Mouse (Mus musculus) lung, embryonic 14.5 days (tissue): ENCODE results near the gene Fgfr1op2. TPM values are rescaled to one million over a fixed set of nuclear protein-coding genes. Genes with fewer than 3 reads are reported as not detected.

Source experiments
- ATAC-seq: fragments of 200-750 bp; cut with Nextera tagmentation; 2 replicates; pipeline ENCODE4 v1.8.0; 2017; ENCODE audit warnings: mild to moderate bottlenecking, moderate TSS enrichment, moderate library complexity; ENCODE audit not compliant: insufficient read depth
- DNase-seq: peaks from one replicate; pipeline ENCODE4 v3.0.0-alpha.2; 2015
- H3K27ac ChIP-seq: fragments of 300-500 bp; sonication (generic); 2 replicates; pipeline ENCODE4 v1.5.1; 2014; ENCODE audit warnings: low read depth, mild to moderate bottlenecking, moderate library complexity
- H3K27me3 ChIP-seq: fragments of 300-500 bp; sonication (generic); 2 replicates; pipeline ENCODE4 v1.6.1; 2014; ENCODE audit warnings: low read length, control low read depth; ENCODE audit not compliant: insufficient read depth
- H3K36me3 ChIP-seq: fragments of 300-500 bp; sonication (generic); 2 replicates; pipeline ENCODE4 v1.6.1; 2014; ENCODE audit warnings: control low read depth; ENCODE audit not compliant: insufficient read depth
- H3K4me1 ChIP-seq: fragments of 300-500 bp; sonication (generic); 2 replicates; pipeline ENCODE4 v1.6.1; 2014; ENCODE audit warnings: antibody characterized with exemption, control low read depth; ENCODE audit not compliant: insufficient read depth
- H3K4me2 ChIP-seq: fragments of 300-500 bp; sonication (generic); 2 replicates; pipeline ENCODE4 v1.6.1; 2014; ENCODE audit warnings: mild to moderate bottlenecking
- H3K4me3 ChIP-seq: fragments of 300-500 bp; sonication (generic); 2 replicates; pipeline ENCODE4 v1.5.1; 2014; ENCODE audit warnings: low read depth, low read length
- H3K9ac ChIP-seq: fragments of 300-500 bp; sonication (generic); 2 replicates; pipeline ENCODE4 v1.6.1; 2014
- H3K9me3 ChIP-seq: fragments of 300-500 bp; sonication (generic); 2 replicates; pipeline ENCODE4 v1.6.1; 2016; ENCODE audit warnings: low read depth, low read length, control low read depth
- CTCF ChIP-seq: IDR thresholded peaks from 2 replicates; pipeline ENCODE4 v1.5.1; 2016; ENCODE audit warnings: antibody characterized with exemption, low read depth
- WGBS: fragments of 180-500 bp; shearing (Covaris S2); extraction: QIAGEN DNeasy Blood & Tissue Kit; methylation state at CpG from one replicate; pipeline ENCODE4 v1.1.7; 2014; 5-methylcytosine and 5-hydroxymethylcytosine counted together
- polyA plus RNA-seq: library from polyadenylated mRNA; unstranded; fragments of >200 nt; fragmentation: Nextera tagmentation; extraction: Ambion mirVana; gene quantifications from 2 replicates; pipeline ENCODE4 v1.2.1, GENCODE M21; 2014

Gene Fgfr1op2
- polyA plus RNA-seq, 1 experiment from 2014 or later: 108 TPM

GRCm38 (mm10) chr6:146585134-146585533 is 8.1 kb downstream of the Fgfr1op2 start:
- Histone ChIP-seq H3K4me1 (no peaks in the 10 kb centered on the region), H3K27me3 (no peaks in the 10 kb centered on the region), H3K4me2 (no peak overlapping the region), H3K36me3 (peaks cover 46% of the 10 kb centered on the region), H3K9ac (no peak overlapping the region), H3K27ac (no peak overlapping the region), H3K9me3 (no peaks in the 10 kb centered on the region), H3K4me3 (no peak overlapping the region)
- ATAC-seq (no peak), DNase-seq (no peak)
- 91% methylated on average over 5 of the region's 5 CpGs for WGBS
- no peak for TF ChIP-seq CTCF

GRCm38 (mm10) chr6:146602601-146603000 is 25.6 kb downstream of the Fgfr1op2 start:
- no peaks in the 10 kb centered on the region for H3K27me3 ChIP-seq
- H3K4me1 ChIP-seq: no peaks in the 10 kb centered on the region
- H3K9ac ChIP-seq: no peak overlapping the region
- WGBS: 88% methylated on average over 4 of the region's 4 CpGs
- H3K4me3 ChIP-seq: no peak overlapping the region
- peaks cover 77% of the 10 kb centered on the region for H3K36me3 ChIP-seq
- DNase-seq: no peak
- no peak for TF ChIP-seq CTCF
- H3K4me2 ChIP-seq: no peak overlapping the region
- no peak for ATAC-seq
- no peak overlapping the region for H3K27ac ChIP-seq
- no peaks in the 10 kb centered on the region for H3K9me3 ChIP-seq

GRCm38 (mm10) chr6:146603651-146604050 is 26.6 kb downstream of the Fgfr1op2 start:
- Histone ChIP-seq H3K4me2 (no peak overlapping the region), H3K27me3 (no peaks in the 10 kb centered on the region), H3K9me3 (no peaks in the 10 kb centered on the region), H3K4me3 (no peak overlapping the region), H3K9ac (no peak overlapping the region), H3K4me1 (no peaks in the 10 kb centered on the region), H3K27ac (no peak overlapping the region), H3K36me3 (peaks cover 78% of the 10 kb centered on the region)
- ATAC-seq: no peak
- no peak for TF ChIP-seq CTCF
- DNase-seq: no peak
- WGBS: 89% methylated on average over 10 of the region's 10 CpGs

- no peaks in the 10 kb centered on the region for H3K4me1 ChIP-seq
- H3K4me2 ChIP-seq: no peak overlapping the region
- ATAC-seq: no peak
- no peak overlapping the region for H3K4me3 ChIP-seq
- WGBS: 90% methylated on average over 6 of the region's 6 CpGs
- H3K36me3 ChIP-seq: peaks cover 59% of the 10 kb centered on the region
- no peak overlapping the region for H3K9ac ChIP-seq
- no peak for DNase-seq
- no peak for TF ChIP-seq CTCF
- no peaks in the 10 kb centered on the region for H3K9me3 ChIP-seq
- H3K27ac ChIP-seq: no peak overlapping the region; the same call in 1 of the 2 replicates
- H3K27me3 ChIP-seq: no peaks in the 10 kb centered on the region
Measured at GRCm38 (mm10) chr6:146611385-146611784, 34.4 kb downstream of the Fgfr1op2 start.

- H3K4me3 ChIP-seq: no peak overlapping the region
- no peak overlapping the region for H3K4me2 ChIP-seq
- no peaks in the 10 kb centered on the region for H3K4me1 ChIP-seq
- ATAC-seq (no peak), DNase-seq (no peak)
- H3K9me3 ChIP-seq: no peaks in the 10 kb centered on the region
- no peak overlapping the region for H3K9ac ChIP-seq
- TF ChIP-seq CTCF: no peak
- WGBS: 91% methylated on average over 7 of the region's 7 CpGs
- H3K27ac ChIP-seq: no peak overlapping the region; the same call in 1 of the 2 replicates
- peaks cover 61% of the 10 kb centered on the region for H3K36me3 ChIP-seq
- H3K27me3 ChIP-seq: no peaks in the 10 kb centered on the region
Measured at GRCm38 (mm10) chr6:146611897-146612296, 34.9 kb downstream of the Fgfr1op2 start.

GRCm38 (mm10) chr6:146612736-146613135 is 35.7 kb downstream of the Fgfr1op2 start:
- ATAC-seq (no peak), DNase-seq (no peak)
- H3K27me3 ChIP-seq: no peaks in the 10 kb centered on the region
- no peaks in the 10 kb centered on the region for H3K9me3 ChIP-seq
- no peak overlapping the region for H3K4me3 ChIP-seq
- no peaks in the 10 kb centered on the region for H3K4me1 ChIP-seq
- 92% methylated on average over 5 of the region's 5 CpGs for WGBS
- H3K4me2 ChIP-seq: no peak overlapping the region
- peaks cover 65% of the 10 kb centered on the region for H3K36me3 ChIP-seq
- H3K27ac ChIP-seq: no peak overlapping the region
- H3K9ac ChIP-seq: no peak overlapping the region
- no peak for TF ChIP-seq CTCF

GRCm38 (mm10) chr6:146613907-146614306 is 36.9 kb downstream of the Fgfr1op2 start:
- Histone ChIP-seq H3K36me3 (peaks cover 66% of the 10 kb centered on the region), H3K4me2 (no peak overlapping the region), H3K9me3 (no peaks in the 10 kb centered on the region), H3K4me3 (no peak overlapping the region), H3K27me3 (no peaks in the 10 kb centered on the region), H3K27ac (no peak overlapping the region), H3K9ac (no peak overlapping the region), H3K4me1 (no peaks in the 10 kb centered on the region)
- peak; percentile 19; the same call in 1 of the 2 replicates for TF ChIP-seq CTCF
- ATAC-seq (no peak), DNase-seq (no peak)
- WGBS: 86% methylated on average over 5 of the region's 5 CpGs

GRCm38 (mm10) chr6:146614541-146614940 is 37.5 kb downstream of the Fgfr1op2 start:
- Histone ChIP-seq H3K4me3 (no peak overlapping the region), H3K36me3 (peaks cover 61% of the 10 kb centered on the region; the same call in 1 of the 2 replicates), H3K9ac (no peak overlapping the region), H3K27ac (no peak overlapping the region), H3K4me1 (no peaks in the 10 kb centered on the region), H3K27me3 (no peaks in the 10 kb centered on the region), H3K4me2 (no peak overlapping the region), H3K9me3 (no peaks in the 10 kb centered on the region)
- no peak for DNase-seq
- TF ChIP-seq CTCF: no peak
- WGBS: 86% methylated on average over 5 of the region's 5 CpGs
- no peak for ATAC-seq
